Mouse (Mus musculus) left cerebral cortex, adult 9 months (tissue): ENCODE data around the gene Cit.

Source experiments
- DNase-seq, 2 experiments: peaks; one replicate each; pipeline ENCODE4 v3.0.0; 2022; ENCODE audit warnings: low spot score in 2 of 2

Gene Cit

DNA sequence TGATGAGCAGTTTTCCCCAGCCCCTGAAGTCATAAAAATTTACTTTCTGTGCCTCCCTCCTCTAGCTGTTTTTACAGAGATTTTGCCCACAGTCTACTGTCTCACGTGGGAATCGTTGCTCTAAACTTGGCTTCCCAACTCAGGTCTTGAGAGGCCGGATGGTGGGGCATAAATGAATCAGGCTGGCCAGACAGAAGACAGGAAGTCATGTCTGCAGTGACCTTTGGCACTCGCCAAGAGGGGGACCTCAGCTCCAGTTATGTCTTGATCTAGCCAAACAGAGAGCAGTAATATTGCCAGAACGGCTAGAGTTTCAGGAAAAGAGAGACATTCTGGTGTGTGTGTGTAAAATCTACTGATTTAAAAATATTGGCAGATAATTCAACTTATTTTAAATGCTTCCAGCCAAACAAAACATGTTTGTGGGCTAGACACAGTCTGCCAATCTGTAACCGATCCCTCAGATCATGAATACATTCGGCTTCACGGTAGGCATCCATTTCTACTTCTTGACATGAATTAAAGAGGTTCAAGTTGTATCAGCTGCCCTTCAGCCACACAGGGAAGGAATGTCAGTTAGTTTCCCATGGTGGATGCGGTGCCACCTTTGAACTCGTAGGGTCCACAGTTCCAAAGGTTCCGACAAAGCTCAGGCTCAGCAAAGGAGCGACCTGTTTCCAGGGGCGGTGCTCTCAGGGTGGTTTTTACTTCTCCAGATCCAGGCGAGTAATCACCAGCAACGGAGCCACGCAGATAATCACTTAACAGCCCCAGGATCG, 5.4 kb downstream of the Cit start:
- DNase-seq, result no peak

DNA sequence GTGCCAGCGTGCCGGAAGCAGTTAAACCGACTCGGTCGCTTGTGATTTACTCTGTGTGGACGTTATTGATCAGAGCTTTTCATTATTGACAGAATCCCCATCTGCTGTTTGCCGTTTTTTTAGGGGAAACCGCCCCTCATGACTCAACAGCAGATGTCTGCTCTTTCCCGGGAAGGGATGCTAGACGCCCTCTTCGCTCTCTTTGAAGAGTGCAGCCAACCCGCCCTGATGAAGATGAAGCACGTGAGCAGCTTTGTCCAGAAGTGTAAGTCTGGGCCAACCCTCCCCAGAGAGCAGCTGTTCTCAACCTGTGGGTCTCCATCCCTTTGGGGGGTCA, 5.9 kb downstream of the Cit start:
- no peak for DNase-seq

DNA sequence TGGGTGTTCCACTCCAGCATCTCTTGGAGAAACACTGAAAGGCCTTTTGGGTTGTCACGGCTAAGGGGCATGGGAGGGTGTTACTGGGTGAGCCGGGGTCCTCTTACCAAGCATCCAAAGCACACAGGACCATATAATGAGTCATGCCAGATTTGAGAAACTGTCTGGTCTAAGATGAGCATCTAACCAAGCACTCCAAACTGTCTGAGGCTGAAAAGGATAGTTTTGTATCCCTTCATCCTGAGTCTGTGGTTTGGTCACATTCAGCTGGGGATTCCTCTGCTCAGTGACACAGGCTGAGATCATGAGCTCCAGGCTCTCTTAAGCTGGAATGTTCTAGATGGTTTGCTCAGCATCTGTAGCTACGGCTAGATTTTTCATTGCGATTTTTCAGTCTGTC, 7.4 kb downstream of the Cit start:
- DNase-seq, result no peak

DNA sequence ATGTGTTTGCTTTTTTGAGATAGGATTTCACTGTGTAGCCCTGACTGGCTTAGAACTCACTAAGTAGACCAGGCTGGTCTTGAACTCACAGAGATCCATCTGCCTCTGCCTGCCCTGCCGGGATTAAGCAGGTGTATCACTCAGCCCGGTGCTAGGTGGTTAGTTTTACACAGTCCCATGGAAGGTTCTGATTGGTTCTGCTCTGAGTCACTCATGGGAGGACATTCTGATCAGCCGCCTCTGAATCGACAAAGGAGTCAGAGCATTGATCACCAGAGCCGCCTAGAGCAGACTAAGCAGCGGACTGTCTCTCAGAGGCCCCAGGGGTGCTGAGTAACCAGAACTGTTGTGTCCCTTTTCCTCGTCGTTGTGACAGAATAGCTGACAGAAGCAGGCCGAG, 8.6 kb downstream of the Cit start:
- DNase-seq, result no peak

DNA sequence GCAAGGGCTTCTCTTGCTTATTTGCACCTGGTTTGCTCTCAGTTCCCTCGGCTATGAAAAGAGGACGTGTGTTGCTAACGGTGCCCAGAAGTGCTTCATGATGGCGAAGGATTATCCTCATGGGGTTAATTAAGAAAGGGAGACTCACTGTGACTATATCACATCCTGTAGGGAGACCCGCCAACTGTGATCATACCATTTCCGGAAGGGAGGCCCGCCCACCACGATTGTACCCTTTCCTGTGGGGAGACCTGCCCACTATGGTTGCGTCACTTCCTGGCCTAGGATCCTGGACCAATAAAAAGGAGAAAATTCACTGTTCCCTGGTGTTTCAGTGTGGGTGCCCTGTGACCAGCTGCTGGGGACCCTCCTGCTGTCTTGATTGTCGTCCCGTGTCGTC, 9.3 kb downstream of the Cit start:
- DNase-seq, result no peak

DNA sequence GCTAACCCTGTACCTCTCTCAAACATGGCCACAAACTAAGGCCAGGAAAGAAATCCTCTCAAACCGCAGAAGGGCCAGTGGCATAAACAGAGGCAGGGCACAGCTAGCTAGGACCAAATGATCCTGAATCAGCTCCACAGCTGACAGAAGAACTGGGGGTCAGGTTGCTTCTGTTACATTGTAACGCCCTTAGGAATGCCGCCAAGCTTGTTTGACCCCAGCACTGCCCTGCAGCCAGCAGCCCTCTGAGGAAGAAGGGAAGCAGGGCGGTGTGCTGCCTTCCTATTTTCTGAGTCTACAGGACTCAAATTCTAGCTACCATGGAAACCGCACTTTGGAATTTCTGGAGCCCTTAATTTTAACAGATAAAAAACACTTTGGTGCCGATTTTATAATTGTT, 13.6 kb downstream of the Cit start:
- no peak for DNase-seq

DNA sequence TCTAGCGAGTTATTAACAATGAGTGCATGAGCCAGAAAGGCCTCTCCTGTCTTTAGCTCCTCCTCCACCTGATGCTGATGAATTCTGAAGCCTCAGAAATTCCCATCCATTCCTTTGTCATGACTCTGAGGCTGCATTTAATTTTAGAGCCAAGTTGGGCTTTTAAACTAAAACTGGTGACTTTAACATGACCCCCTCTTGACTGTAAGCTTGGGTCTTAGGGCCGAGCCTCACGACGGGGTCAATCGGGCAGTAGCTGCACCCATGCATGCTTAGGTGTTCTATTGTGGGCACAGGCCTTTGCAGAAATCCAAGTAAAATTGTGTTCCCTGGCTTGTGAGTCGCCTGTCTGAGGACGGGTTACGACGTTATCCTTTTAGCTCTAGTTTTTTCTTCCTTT, 14.4 kb downstream of the Cit start:
- DNase-seq, result no peak

DNA sequence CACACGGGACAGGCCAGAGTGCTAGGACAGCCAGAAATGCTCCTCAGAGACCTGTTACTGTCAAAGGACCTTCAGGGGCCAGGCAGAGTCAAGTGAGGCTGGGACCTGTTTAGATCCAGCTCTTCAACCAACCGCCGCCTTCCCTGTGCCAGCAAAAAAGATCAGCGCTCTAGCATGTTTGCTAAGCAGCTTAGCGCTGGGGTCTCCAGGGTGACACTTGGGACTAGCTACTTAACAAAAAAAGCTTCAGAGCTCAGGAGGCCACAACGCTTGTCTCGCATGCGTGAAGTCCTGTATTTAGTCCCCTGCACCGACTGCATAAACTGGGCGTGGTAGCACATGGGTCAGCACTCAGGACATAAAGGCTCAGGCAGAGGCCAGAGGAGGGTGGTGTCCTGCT, 16.9 kb downstream of the Cit start:
- no peak for DNase-seq

DNA sequence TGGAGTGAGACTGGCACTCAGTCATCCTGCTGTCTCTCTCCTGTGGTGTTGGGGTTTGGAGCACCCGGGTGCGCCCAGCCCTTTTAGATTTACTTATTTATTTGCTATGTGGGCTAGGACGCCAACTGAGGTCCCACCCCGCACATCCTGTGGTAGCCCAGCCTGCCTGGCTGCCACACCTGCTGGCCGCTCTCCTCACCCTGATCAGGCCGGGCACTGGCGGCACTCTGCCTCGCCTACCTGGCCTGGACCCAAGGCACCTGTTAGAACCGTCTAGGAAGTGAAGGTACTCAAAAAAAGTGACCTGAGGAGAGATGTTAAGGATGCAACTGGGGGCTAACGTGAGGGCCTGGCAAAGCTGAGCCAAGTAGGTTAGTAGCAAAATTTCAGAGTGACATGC, 17.4 kb downstream of the Cit start:
- no peak for DNase-seq

DNA sequence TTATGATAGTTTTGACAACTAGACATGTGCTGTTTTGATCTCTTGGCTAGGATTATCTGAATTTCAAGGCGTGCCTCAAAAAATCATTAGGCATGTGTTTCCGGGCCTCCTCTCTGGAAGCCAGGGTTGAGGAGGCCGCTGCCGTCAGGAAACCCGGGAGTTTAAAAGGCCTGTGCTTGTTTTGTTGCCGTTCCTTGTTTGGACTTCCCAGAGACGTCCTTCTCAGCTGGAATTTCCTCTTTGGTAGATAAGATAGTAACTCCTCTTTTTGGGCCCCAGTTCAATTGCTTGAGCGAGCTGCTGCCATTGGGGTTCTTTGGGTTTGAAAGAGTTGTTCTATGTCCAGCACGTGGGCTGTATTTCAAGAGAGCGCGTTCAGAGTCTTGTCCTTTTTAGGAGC, 21.2 kb downstream of the Cit start:
- DNase-seq, result no peak

DNA sequence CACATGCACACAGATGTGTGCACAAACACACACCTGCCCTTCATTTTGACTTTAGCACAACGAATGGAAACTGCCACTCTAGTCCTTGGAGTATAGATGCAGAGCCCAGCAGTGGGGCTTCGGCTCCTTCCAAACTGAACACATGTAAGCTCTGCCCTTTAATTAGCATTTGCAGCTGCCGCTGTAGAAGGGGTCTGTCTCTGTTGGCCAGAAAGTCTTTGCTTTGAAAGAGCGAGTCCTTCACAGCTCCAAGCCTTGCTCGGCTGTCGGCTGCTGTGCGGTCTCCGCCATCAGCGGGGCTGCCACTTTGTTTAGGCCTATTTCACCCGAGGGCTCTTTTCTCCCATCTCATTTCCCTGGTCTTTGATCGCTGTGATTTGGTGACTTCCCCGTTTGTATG, 23.5 kb downstream of the Cit start:
- DNase-seq, result no peak

DNA sequence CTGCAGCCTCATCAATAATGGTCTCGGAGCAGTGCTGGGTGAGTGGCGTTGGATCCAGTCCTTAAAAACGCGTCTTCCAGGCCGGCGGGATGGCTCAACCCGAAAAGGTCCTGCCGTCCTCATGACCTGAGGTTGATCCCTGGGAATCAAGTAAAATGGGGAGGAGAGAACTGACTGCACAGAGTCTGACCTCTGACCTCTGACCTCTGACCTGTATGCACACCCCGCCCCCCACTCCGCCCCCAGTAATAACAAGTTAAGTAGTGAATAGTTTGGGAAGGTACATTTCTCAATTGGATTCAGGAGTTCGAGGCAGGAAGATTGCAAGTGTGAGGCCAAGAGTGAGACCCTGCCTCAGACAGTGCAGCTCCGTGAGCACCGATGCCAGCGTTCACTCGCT, 24.1 kb downstream of the Cit start:
- DNase-seq, result no peak

DNA sequence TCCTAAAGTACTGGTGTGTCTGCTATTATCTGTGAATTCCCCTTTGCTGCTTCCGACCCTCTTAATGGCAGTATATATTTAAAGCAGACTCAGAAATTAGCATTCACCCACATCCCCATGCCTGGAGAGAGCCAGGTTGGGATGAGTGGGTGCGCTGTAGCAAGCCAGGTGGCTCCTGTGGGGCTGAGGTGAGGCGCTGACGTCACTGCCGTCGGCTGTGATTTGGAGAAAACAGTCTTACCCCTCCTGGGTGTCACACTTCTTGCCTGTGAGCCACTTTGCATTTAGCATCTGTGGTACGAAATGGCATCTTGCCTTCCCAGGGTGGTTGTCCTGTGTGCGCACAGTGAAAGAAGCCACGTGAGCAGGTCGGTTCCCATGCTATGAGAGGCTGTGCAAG, 26.1 kb downstream of the Cit start:
- peak in 1 of 2 experiments; percentile 42 for DNase-seq

DNA sequence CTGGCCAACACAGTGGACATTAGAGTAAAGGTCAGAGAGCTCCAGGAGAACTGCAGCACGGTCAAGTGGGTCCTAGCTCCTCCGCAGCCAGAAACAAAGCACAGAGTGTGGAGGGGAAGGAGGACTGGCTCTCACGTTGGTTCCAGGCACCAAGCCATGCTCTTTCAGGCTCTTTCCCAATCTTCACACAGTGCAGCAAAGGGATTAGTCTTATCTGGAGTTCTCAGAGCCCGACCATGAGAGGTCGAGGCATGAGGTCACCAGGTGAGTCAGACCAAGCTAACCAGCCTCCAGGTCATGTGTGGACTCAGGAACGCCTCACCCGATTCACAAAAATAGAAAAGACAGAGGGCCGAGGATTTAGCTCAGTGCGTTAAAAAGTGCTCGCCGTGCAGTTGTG, 27.0 kb downstream of the Cit start:
- DNase-seq, result no peak

DNA sequence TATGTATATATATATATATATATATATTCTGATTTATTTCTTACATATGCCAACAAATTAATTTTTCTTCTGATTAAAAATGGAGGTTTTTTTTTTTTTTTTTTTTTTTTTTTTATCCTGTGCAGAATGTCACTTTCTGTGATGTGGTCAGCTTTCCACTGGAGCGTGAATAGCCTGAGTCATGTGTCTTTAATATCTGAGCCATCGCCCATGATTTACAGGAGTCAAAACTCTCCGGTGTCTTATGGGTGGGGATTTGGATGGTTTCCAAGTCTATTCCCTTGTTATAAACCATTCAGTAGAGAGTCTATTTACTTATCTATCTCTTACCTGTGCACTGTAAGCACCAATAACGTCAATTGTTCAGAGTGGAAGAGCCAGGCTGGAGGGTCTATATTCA, 27.9 kb downstream of the Cit start:
- no peak for DNase-seq

DNA sequence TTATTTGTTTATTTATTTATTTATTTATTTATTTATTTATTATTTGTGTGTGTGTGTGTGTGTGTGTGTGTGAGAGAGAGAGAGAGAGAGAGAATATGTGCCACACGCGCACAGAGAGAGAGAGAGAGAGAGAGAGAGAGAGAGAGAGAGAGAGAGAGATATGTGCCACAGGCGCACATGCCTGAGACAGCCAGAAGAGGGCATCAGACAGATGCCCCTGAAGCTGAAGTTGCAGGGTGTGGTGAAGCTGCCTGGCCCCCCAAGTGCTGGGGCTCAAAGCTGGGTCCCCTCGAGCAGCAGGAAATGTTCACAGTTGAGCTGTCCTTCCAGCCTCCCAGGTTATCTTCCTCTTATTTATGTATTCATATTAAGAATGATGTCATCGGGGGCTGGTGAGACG, 32.3 kb downstream of the Cit start:
- DNase-seq, result no peak

DNA sequence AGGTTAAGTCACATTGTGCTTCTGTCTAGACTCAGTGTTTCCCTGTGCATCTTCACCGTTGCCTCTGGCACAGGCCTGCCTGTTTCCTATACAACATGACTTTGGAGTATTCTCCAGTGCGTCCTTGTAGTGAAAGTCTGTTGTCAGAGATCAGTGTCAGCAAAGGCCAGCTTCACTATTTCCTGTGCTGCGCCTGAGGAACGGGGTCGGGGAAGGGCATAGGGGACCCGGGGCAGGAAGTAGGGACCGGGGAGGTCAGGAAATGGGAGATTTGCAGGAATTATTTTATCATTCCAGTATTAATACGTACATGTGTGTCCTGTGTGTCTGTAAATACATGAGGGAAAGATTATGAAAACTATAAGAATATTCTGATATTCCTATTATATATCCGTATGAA, 37.1 kb downstream of the Cit start:
- DNase-seq, result no peak

DNA sequence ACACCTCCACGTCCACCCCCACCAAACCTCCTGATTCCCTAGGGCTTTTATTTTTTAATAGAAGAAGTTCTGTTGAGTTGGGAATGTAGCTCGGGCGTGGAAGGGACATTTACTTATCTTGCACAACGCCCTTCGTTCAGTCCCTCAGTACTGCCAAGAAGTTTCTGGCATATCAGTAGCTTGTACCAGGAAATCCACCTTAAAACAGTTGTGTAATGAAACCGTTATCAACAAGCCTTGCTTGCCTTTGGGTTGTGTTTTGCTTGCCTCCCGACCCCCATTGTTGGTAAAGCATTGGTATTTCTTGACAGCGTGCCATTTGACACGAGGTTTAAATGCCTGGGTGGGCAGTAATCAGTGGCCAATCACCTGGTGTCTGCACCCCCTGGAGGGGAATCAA, 39.4 kb downstream of the Cit start:
- no peak for DNase-seq

DNA sequence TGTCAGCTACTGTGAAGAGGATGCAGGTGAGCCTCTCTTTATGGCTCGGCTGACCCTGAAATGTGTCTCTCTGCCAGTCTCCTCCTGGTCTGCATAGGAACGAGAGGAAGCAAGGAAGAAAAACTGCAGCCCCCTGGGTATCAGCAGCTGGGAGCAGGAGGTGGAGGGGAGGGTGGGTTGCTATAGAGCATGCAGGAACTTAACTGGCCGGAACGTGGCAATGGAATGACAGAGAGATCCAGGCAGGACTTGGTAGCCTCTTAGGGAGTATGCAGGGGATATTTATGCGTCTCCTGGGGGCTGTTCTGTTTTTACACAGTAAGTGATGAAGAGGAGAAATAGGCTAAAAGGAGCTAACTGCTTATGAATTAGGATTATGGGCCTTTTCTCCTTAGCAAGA, 48.7 kb downstream of the Cit start:
- no peak for DNase-seq

DNA sequence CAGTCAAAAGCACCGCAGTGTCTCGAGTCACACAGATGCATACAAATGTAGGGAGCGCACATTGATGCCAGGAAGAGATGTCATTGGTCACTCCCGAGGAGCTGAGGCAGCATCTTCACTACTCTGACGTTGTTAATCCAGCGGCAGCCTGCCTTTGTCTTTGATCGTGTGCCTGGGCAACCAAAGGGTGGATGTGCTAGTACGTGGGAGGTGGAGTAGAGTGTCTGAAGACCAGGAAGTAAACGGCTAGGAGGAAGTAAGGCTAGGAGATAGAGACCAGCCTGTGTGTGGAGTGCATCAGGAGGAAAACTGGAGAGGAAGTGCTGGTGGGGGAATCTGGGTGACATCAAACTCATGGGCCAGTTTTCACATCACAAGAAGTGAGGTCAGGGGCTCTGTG, 52.0 kb downstream of the Cit start:
- DNase-seq, result no peak

DNA sequence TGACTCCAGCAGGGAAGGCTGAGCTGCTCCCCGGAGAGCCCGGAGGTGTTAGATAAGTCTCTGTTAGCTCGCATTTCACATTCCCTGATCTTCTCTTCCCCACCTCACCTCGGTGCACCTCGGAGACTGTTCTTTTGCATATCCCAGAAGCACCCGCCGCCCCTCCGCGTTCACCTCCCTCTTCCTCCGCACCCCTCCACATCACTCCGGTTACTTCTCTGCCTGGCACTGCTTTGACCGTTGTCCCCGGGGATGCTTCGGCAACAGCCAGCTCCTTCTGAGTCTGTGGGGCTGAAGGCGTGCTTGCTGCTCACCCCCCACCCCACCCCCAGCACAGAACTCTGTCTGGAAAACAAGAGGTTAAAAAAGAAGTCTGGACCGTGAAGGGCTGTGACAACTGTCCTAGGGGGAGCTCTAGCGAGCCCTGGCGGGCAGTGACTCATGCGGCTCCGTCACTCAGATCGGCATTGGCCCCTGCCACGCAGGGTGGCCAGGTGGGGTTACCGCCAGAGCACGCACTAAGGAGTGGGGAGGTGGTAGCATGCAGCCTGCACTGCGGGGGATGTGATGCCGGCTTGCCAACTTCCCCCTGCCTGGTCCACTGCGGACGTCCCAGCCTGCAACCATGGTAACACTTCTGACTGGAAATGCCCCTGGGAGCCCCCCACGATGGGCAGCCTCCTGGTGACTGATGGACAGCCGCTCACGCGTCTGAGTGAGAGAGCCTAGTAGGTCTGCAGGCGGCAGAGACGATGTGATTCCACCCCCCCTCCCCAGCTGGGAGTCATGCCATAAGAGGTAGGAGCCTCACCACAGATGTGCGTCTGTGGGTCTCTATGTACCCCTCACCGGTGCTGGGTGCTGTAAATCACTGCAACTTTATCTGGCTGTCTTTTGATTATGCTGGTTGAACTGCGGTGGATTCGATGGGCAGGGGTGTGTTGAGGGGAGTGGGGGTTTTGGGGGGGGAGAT, 62.2 kb downstream of the Cit start:
- DNase-seq, result peak in 1 of 2 experiments; percentile 74

DNA sequence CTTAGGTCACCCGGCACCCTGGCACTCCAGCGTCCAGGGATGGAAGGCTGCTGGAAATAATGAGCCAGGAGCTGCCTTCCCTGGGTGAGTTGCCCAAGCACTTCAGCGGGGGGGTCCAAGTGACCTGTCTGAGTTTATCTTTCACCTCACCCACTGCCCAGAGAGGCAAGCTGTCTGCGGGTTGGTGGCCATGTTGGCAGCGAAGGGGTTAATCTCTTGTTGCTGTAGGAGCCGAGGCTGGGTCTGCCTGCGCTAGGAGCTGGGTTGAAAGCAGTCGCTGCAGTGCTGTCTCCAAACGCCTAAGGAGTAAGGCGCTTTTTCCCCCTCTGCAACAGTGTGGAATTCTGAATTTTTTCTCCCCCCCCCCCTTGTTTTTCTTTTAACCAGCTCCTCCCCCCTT, 63.2 kb downstream of the Cit start:
- DNase-seq, result peak in 1 of 2 experiments; percentile 72

DNA sequence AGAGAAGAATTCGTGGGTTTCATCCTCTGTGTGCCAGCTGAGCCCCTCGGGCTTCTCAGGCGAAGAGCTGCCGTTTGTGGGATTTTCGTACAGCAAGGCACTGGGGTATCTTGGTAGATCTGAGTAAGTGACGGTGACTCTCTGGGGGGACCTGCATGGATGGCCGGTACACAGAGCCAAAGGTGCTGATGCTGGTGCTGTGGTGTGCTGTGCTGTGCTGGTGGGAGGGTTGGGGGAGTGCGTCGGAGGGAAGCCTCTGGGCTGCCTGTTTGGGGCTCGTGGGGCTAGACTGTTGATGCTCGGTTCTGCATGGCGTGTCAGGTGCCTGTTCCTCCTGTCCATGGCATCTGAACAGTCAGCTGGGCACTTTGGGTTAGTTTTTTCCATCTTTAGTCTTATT, 63.6 kb downstream of the Cit start:
- no peak for DNase-seq
